Mouse (Mus musculus) testis, adult 10 weeks (tissue): ENCODE data around the gene Elfn1. TPM values are rescaled to one million over a fixed set of nuclear protein-coding genes. Genes with fewer than 3 reads are reported as not detected.

ENCODE experiments used
- polyA plus RNA-seq: library from polyadenylated mRNA; stranded (reverse); fragments of 350-450 nt; fragmentation: Illumina TruSeq; extraction: RNeasy Lipid Tissue Mini Kit (QIAGEN cat#74804); gene quantifications from one replicate; pipeline ENCODE4 v1.2.3, GENCODE M21; 2014; ENCODE audit warnings: low read depth, low replicate concordance

Elfn1 gene
- 5.5 TPM for polyA plus RNA-seq

DNA sequence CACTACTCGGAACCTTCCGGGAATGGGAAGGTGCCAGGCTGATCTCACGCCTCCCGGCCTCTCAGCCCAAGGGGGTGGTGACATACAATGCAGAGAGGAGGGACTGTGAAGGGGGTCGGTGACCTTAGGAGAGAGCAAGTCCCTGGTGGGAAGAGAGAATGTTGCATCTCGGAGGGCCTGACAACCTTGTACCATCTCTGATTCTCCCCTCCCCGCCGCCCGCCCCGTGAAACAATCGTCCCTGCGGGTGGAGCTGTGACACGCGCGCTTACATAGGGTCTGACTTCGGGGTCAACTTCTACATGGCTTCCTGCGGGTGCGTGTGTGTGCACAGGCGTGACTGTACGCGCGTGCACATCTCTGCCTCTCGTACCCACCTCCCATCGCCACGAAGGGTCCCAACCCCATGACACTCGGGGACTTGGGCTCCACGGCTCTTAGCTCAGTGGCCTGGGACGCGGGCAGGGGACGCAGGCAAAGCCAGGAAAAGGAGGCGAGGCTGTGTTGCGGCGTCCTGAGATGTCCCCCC is at the start of gene Elfn1:
TSS of gene Elfn1 (plus strand) at position 230 of the 529 bp plus-strand sequence.

Other genes with a start within 250 kb of the Elfn1 start
- gene Micall2, start 171.6 kb upstream of the Elfn1 start, polyA plus RNA-seq = 0.59 TPM
- 2.0 TPM for gene Ints1, start 132.3 kb upstream of the Elfn1 start, polyA plus RNA-seq
- gene Mafk, start 116.4 kb upstream of the Elfn1 start, polyA plus RNA-seq = 2.7 TPM
- 5.8 TPM for gene Tmem184a, start 88.0 kb upstream of the Elfn1 start, polyA plus RNA-seq
- not detected for gene Gm26938, start 81.5 kb upstream of the Elfn1 start, polyA plus RNA-seq
- gene Psmg3, start 81.1 kb upstream of the Elfn1 start, polyA plus RNA-seq = 0.27 TPM